In genomic region chr17:34090923-34091322, GRCm38 (mm10) we compare ENCODE assay signal across 10 mouse cellular contexts. TPM values are rescaled to one million over a fixed set of nuclear protein-coding genes. Genes with fewer than 3 reads are reported as not detected.
A peak's percentile ranks its signal among the peaks of the same experiment; 100 is the strongest.
DNase-seq lines count a peak whose midpoint lies in the region; ATAC-seq lines count a peak whose summit lies in the region.
"Had no signal": no experiment of that assay in that cellular context is flagged by ENCODE, and none has a peak within 500 bp of the region (broad histone marks: within the 10 kb centered on the region; RNA-seq: fewer than 3 reads in every experiment).

No protein-coding gene starts in this region.

- no peak overlapping the region for H3K9ac ChIP-seq in heart, embryonic 11.5 days (ENCODE audit: low read depth, low read length)
- H3K9ac ChIP-seq: heart, embryonic 13.5 days; limb, embryonic 13.5 days had no signal

- DNase-seq in heart, postnatal 4 days, result peak; percentile 32
- peak; percentile 80 for DNase-seq in B cell, adult 2 months
- DNase-seq in adrenal gland, postnatal 36 days, result peak; percentile 46 to 68
- DNase-seq in retina, embryonic 14.5 days (ENCODE audit: low spot score), result peak; percentile 46
- no peak for DNase-seq in urinary bladder, postnatal 25 days (ENCODE audit: low spot score)
- DNase-seq in adipocyte (ENCODE audit: low spot score), result no peak
- DNase-seq in gastrocnemius, adult 18-20 months (ENCODE audit: low spot score), result no peak

- no peaks in the 10 kb centered on the region for H3K36me3 ChIP-seq in heart, embryonic 11.5 days (ENCODE audit: control insufficient read depth, insufficient read depth, low read length)
- H3K36me3 ChIP-seq: heart, embryonic 13.5 days; limb, embryonic 13.5 days had no signal

- WGBS in heart, embryonic 11.5 days (ENCODE audit: insufficient replicate concordance), result 42% methylated on average over 7 of the region's 7 CpGs

- H3K4me2 ChIP-seq in heart, embryonic 11.5 days, result no peak overlapping the region
- H3K4me2 ChIP-seq: heart, embryonic 13.5 days; limb, embryonic 13.5 days had no signal

- peaks cover 4% of the 10 kb centered on the region; the same call in 1 of the 2 replicates for H3K4me1 ChIP-seq in heart, embryonic 11.5 days (ENCODE audit: control insufficient read depth, insufficient read depth, low read length)

- no peak overlapping the region for H3K27ac ChIP-seq in heart, embryonic 11.5 days (ENCODE audit: low read depth, low read length)
- H3K27ac ChIP-seq: heart, embryonic 13.5 days; limb, embryonic 13.5 days had no signal

- no peak for ATAC-seq in heart, embryonic 11.5 days (replicated peaks; ENCODE audit: insufficient number of reproducible peaks, low FRiP score, low TSS enrichment)

- H3K4me3 ChIP-seq in heart, embryonic 11.5 days (ENCODE audit: low read depth, low read length), result no peak overlapping the region
- H3K4me3 ChIP-seq: heart, embryonic 13.5 days; limb, embryonic 13.5 days had no signal

- no peaks in the 10 kb centered on the region for H3K27me3 ChIP-seq in heart, embryonic 11.5 days (ENCODE audit: control insufficient read depth, insufficient read depth, low read length)
- H3K27me3 ChIP-seq: limb, embryonic 13.5 days had no signal

- no peaks in the 10 kb centered on the region for H3K9me3 ChIP-seq in heart, embryonic 11.5 days (replicated peaks; ENCODE audit: control insufficient read depth, low read length)
- H3K9me3 ChIP-seq: heart, embryonic 13.5 days; limb, embryonic 13.5 days had no signal

RNA-seq across cellular contexts. Expression of gene H2-Oa, which starts 1.2 kb away (rescaled TPM):
- total RNA-seq in heart, postnatal 4 days (2021), result not detected
- 0.34 and 1.2 TPM in 2 replicates for polyA plus RNA-seq in heart, embryonic 11.5 days (2014; fragmentation: Nextera tagmentation; extraction: Ambion mirVana)
- not detected for total RNA-seq in adrenal gland, postnatal 36 days (2021)
- not detected for total RNA-seq in gastrocnemius, adult 18-20 months (2021)

RNA-seq across cellular contexts. Expression of gene H2-DMa, which starts 28.4 kb away (rescaled TPM):
- total RNA-seq in heart, postnatal 4 days (2021), result 1 to 10 TPM; 5.6 to 6.0 TPM
- 6.2 and 8.1 TPM in 2 replicates for polyA plus RNA-seq in heart, embryonic 11.5 days (2014; fragmentation: Nextera tagmentation; extraction: Ambion mirVana)
- 10 to 100 TPM; 11.4 to 12.7 TPM for total RNA-seq in adrenal gland, postnatal 36 days (2021)
- total RNA-seq in gastrocnemius, adult 18-20 months (2021), result 1 to 10 TPM; 2.6 to 3.2 TPM

RNA-seq across cellular contexts. Expression of gene Brd2, which starts 31.5 kb away (rescaled TPM):
- total RNA-seq in heart, postnatal 4 days (2021), result 100 to 1,000 TPM; 125 to 128 TPM
- 59.7 and 105 TPM in 2 replicates for polyA plus RNA-seq in heart, embryonic 11.5 days (2014; fragmentation: Nextera tagmentation; extraction: Ambion mirVana)
- 100 to 1,000 TPM; 213 to 224 TPM for total RNA-seq in adrenal gland, postnatal 36 days (2021)
- 10 to 100 TPM; 71.6 to 77.3 TPM for total RNA-seq in gastrocnemius, adult 18-20 months (2021)

RNA-seq across cellular contexts. Expression of gene Col11a2, which starts 51.7 kb away (rescaled TPM):
- total RNA-seq in heart, postnatal 4 days (2021), result 1 to 10 TPM; 1.4 to 2.2 TPM
- polyA plus RNA-seq in heart, embryonic 11.5 days (2014; fragmentation: Nextera tagmentation; extraction: Ambion mirVana), result 0.31 and 0.70 TPM in 2 replicates
- total RNA-seq in adrenal gland, postnatal 36 days (2021), result 1 to 10 TPM; 1.2 to 2.2 TPM
- total RNA-seq in gastrocnemius, adult 18-20 months (2021), result 1 to 10 TPM; 2.9 TPM

RNA-seq across cellular contexts. Expression of gene H2-DMb2, which starts 52.2 kb away (rescaled TPM):
- total RNA-seq in heart, postnatal 4 days (2021), result under 1 TPM; 0.55 to 0.72 TPM
- polyA plus RNA-seq in heart, embryonic 11.5 days (2014; fragmentation: Nextera tagmentation; extraction: Ambion mirVana), result 0.20 TPM in 1 of 2 replicates, not detected in the other
- 1 to 10 TPM in 1 of 2 experiments, under 1 TPM in 1; 0.72 to 2.2 TPM for total RNA-seq in adrenal gland, postnatal 36 days (2021)
- total RNA-seq in gastrocnemius, adult 18-20 months (2021), result under 1 TPM; 0.17 to 0.53 TPM

Comparison
In these comparisons a context has a peak if more than half of its experiments do, and no peak if none do; other contexts are left out.
1. DNase-seq: peak in heart, postnatal 4 days (single experiment), B cell, adult 2 months (2 of 2), adrenal gland, postnatal 36 days (2 of 2) and retina, embryonic 14.5 days (single experiment); none in urinary bladder, postnatal 25 days (single experiment), adipocyte (single experiment) and gastrocnemius, adult 18-20 months (single experiment).